Comparison of ENCODE assay signal across 7 mouse cellular contexts in genomic region chr17:36121352-36122020, GRCm38 (mm10). TPM values are rescaled to one million over a fixed set of nuclear protein-coding genes. Genes with fewer than 3 reads are reported as not detected.
DNase-seq lines count a peak whose midpoint lies in the region; ATAC-seq and TF ChIP-seq lines count a peak whose summit lies in the region.
"Not testable (repeated sequence)": the region's sequence is repeated elsewhere in the genome, so short reads cannot be mapped to it uniquely, and the experiment has no call there.

Gene Gm19684 (plus strand): TSS chr17:36121678.

- intact Hi-C loops in heart, adult 2 months (cut with DNase I); left cerebral cortex, adult 2 months (cut with DNase I): not testable (repeated sequence)

- not testable (repeated sequence) for H3K4me1 ChIP-seq in embryonic facial prominence, embryonic 10.5 days; heart, adult 2 months (ENCODE audit: control insufficient read depth, insufficient read depth, low read length)

- H3K4me3 ChIP-seq in embryonic facial prominence, embryonic 10.5 days, result peak within 1 kb of the TSS; percentile 21; the same call in 1 of the 2 replicates
- peak within 1 kb of the TSS; percentile 34 for H3K4me3 ChIP-seq in heart, adult 2 months
- H3K4me3 ChIP-seq in left cerebral cortex, adult 2 months, result peak within 1 kb of the TSS; percentile 13

- not testable (repeated sequence) for H3K36me3 ChIP-seq in embryonic facial prominence, embryonic 10.5 days (replicated peaks); heart, adult 2 months (ENCODE audit: control insufficient read depth, insufficient read depth, low read length)

- H3K9me3 ChIP-seq in embryonic facial prominence, embryonic 10.5 days, result not testable (repeated sequence)

- H3K27me3 ChIP-seq in embryonic facial prominence, embryonic 10.5 days (replicated peaks; ENCODE audit: low read depth, poor library complexity, severe bottlenecking), result peaks cover 50% of the 10 kb centered on the region
- H3K27me3 ChIP-seq in heart, adult 2 months (ENCODE audit: control insufficient read depth, insufficient read depth, low read length), result not testable (repeated sequence)

- not testable (repeated sequence) for H3K27ac ChIP-seq in embryonic facial prominence, embryonic 10.5 days (replicated peaks); left cerebral cortex, adult 2 months
- peak within 1 kb of the TSS; percentile 75 for H3K27ac ChIP-seq in heart, adult 2 months

- TF ChIP-seq CTCF in heart, adult 2 months (IDR thresholded peaks at IDR 0.05); left cerebral cortex, adult 2 months (IDR thresholded peaks at IDR 0.05): not testable (repeated sequence)

- peak within 1 kb of the TSS; percentile 75 for H3K9ac ChIP-seq in heart, adult 2 months (ENCODE audit: low read depth, low read length)

- H3K79me2 ChIP-seq in heart, adult 2 months (replicated peaks; ENCODE audit: control insufficient read depth, insufficient read depth, low read length), result not testable (repeated sequence)

- ATAC-seq in inflammation-experienced regulatory T-cells, adult 6 months, result peak; percentile 98

- not testable (repeated sequence) for TF ChIP-seq EP300 in heart, adult 2 months (IDR thresholded peaks at IDR 0.05; ENCODE audit: insufficient read depth, low read depth, low read length)

- peak; percentile 92 for TF ChIP-seq POLR2A in heart, adult 2 months (IDR thresholded peaks at IDR 0.05; ENCODE audit: insufficient read depth, low read depth, low read length)

- DNase-seq in R1 (ENCODE audit: low read depth, low spot score), result peak; percentile 21
- DNase-seq in embryonic facial prominence, embryonic 10.5 days (ENCODE audit: low spot score); left cerebral cortex, adult 2 months (ENCODE audit: extremely low spot score in 1 of 2, low spot score in 2 of 2): not testable (repeated sequence)
- DNase-seq in heart, adult 2 months, result peak; percentile 56 to 75
- DNase-seq in lung, postnatal 36 days, result peak; percentile 92
- DNase-seq in retina, postnatal 1 day, result peak; percentile 34

- 6% methylated on average over 8 of the region's 8 CpGs for WGBS in embryonic facial prominence, embryonic 10.5 days
- WGBS in heart, adult 2 months, result 3% methylated on average over 8 of the region's 8 CpGs

RNA-seq across cellular contexts. Expression of gene Gm19684, which starts in this region (rescaled TPM):
- not detected in 2 replicates for polyA plus RNA-seq in embryonic facial prominence, embryonic 10.5 days (2016; fragmentation: Nextera tagmentation; extraction: Ambion mirVana)
- under 1 TPM in 1 of 2 experiments, not detected in 1; 0.23 TPM for total RNA-seq in heart, adult 2 months (2021)
- polyA plus RNA-seq in heart, adult 2 months (2012; rRNA removed), result 0.16 and 0.41 TPM in 2 replicates
- 1 to 10 TPM; 1.8 to 5.8 (median 2.4) TPM for polyA plus RNA-seq in inflammation-experienced regulatory T-cells, adult 6 months (2017; shearing (Covaris generic))
- not detected for total RNA-seq in left cerebral cortex, adult 2 months (2021)

Comparison
In these comparisons a context has a peak if more than half of its experiments do, and no peak if none do; other contexts are left out.
1. Peak in DNase-seq, H3K4me3 ChIP-seq, H3K27ac ChIP-seq and H3K9ac ChIP-seq in heart, adult 2 months; RNA of the gene not detected or under 1 TPM.